Mouse (Mus musculus) thymus, adult 18-20 months (tissue): ENCODE results near the gene Epb41.

Source experiments
- DNase-seq, 2 experiments: peaks; one replicate each; pipeline ENCODE4 v3.0.0; 2022; ENCODE audit warnings: mixed read lengths in 2 of 2

Epb41 gene

GRCm38 (mm10) chr4:131885376-131885775 lies 189.7 kb downstream of the Epb41 start:
- no peak for DNase-seq

DNA sequence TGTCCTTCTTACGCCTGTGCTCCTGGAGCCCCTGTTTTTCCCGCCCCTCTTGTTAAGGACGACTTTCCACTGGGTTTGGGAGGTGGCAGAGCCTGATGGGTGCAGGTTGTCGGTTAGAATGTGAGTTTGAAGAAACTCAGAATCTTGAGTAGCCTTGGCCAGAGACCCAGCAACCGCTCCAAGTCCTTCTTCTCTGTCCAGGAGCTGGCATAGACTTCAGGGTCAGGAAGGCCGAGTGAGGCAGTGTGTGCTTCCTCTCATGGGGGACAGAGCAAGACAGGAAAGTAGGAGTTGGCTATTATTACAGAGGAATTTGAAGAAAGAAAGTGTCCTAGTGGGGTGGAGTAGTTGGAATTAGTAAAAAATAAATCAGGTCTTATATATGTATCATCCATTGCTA lies 191.6 kb downstream of the Epb41 start:
- no peak for DNase-seq

- no peak for DNase-seq
These were observed 193.8 kb downstream of the Epb41 start for GRCm38 (mm10) chr4:131881306-131881705.

DNA sequence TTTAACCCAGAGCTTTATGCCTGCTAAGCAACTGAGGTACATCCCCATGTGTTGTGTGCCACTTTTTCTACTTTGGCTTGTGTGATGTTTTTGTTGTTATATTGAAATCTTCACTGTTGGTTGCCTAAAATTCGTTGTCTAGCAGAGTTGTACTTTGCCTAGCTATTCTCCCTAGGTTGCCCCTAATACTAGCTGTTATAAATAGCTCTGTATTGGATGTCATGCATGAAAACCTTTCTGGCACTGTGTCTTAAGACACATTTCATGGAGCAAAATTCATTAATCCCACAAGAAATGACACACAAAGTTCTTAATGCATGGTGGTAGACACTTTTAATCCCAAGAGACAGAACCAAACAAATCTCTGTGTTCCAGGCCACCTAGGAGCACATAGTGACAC lies 195.4 kb downstream of the Epb41 start:
- DNase-seq: no peak

- no peak for DNase-seq
These were observed 198.3 kb downstream of the Epb41 start for GRCm38 (mm10) chr4:131876836-131877235.

- DNase-seq: no peak
These were observed 199.9 kb downstream of the Epb41 start for GRCm38 (mm10) chr4:131875242-131875641.

DNA sequence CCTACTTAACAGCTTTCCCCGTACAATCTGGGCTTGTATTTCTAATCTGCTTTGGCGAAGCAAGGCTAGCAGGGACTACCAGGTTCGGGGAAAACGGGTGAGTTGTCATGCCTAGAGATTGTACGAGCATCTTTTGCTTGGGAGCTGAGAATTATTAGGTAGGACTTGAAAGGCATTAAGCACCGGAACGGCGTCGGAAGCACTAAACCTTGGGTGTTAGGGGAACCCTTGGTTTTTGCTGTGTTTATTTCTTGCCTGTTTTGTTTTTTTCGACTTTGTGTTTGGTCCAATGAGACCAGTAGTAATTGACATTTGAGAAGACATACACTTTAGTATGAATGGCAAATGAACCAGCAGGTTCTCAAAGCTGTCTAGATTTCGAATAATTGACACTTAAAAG lies 200.6 kb downstream of the Epb41 start:
- DNase-seq: no peak

DNA sequence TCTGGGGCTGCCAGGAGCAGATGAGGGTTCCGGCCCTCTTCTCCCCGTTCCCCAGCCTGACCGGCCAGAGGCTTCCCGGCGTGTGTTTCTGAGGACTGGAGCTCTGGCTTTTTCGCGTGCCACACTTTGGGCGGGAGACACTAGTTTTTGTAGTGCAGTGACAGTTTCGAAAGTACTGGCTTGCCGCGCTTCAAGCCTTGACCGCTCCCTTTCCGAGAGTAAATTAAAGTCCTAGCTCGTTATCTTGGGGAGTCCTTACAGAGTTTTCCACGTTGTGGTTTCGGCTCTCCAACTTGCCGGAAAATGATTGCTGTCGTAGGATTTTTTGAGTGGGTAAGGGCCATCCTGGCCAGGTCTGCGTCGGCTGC lies 201.0 kb downstream of the Epb41 start:
- no peak for DNase-seq
